Mouse (Mus musculus): ENCODE measurements around the gene Lax1.
A peak's percentile ranks its signal among the peaks of the same experiment; 100 is the strongest.
"Not testable (repeated sequence)": the region's sequence is repeated elsewhere in the genome, so short reads cannot be mapped to it uniquely, and the experiment has no call there.

Lax1 gene

GRCm38 (mm10) chr1:133688301-133688700 lies 1.6 kb downstream of the Lax1 start:
- no peak for DNase-seq

- peak; percentile 46 to 63 for DNase-seq
Observed at GRCm38 (mm10) chr1:133685749-133686519, 4.0 kb downstream of the Lax1 start.

- DNase-seq = no peak
Observed at GRCm38 (mm10) chr1:133671801-133672200, 18.1 kb downstream of the Lax1 start.

- DNase-seq = no peak
Observed at GRCm38 (mm10) chr1:133671266-133671665, 18.6 kb downstream of the Lax1 start.

GRCm38 (mm10) chr1:133670776-133671175 lies 19.1 kb downstream of the Lax1 start:
- no peak for DNase-seq

- no peak for DNase-seq
Observed at GRCm38 (mm10) chr1:133670190-133670589, 19.7 kb downstream of the Lax1 start.

GRCm38 (mm10) chr1:133668618-133669017 lies 21.3 kb downstream of the Lax1 start:
- no peak for DNase-seq

- no peak for DNase-seq
Observed at GRCm38 (mm10) chr1:133667721-133668120, 22.2 kb downstream of the Lax1 start.

- DNase-seq = not testable (repeated sequence)
Observed at GRCm38 (mm10) chr1:133665713-133666112, 24.2 kb downstream of the Lax1 start.

GRCm38 (mm10) chr1:133664203-133664970 lies 25.5 kb downstream of the Lax1 start:
- DNase-seq = no peak

GRCm38 (mm10) chr1:133663427-133663826 lies 26.5 kb downstream of the Lax1 start:
- no peak for DNase-seq

- no peak for DNase-seq
Observed at GRCm38 (mm10) chr1:133662941-133663340, 27.0 kb downstream of the Lax1 start.

- peak; percentile 94 to 96 for DNase-seq
Observed at GRCm38 (mm10) chr1:133661203-133661933, 28.5 kb downstream of the Lax1 start, which contains the start of gene Gm38394. TSS of gene Gm38394 (minus strand) at chr1:133661318.

- DNase-seq = peak; percentile 83
Observed at GRCm38 (mm10) chr1:133660466-133661202, 29.3 kb downstream of the Lax1 start, which contains the start of gene Zbed6. TSS of gene Zbed6 (minus strand) at chr1:133660885.

GRCm38 (mm10) chr1:133658878-133659277 lies 31.0 kb downstream of the Lax1 start:
- DNase-seq = no peak

- no peak for DNase-seq
Observed at GRCm38 (mm10) chr1:133656811-133657210, 33.1 kb downstream of the Lax1 start.

- DNase-seq = no peak
Observed at GRCm38 (mm10) chr1:133653033-133653432, 36.9 kb downstream of the Lax1 start.

- no peak for DNase-seq
Observed at GRCm38 (mm10) chr1:133650288-133651055, 39.4 kb downstream of the Lax1 start.

- DNase-seq = no peak
Observed at GRCm38 (mm10) chr1:133645652-133646051, 44.3 kb downstream of the Lax1 start.

- DNase-seq = no peak
Observed at GRCm38 (mm10) chr1:133641163-133641562, 48.7 kb downstream of the Lax1 start.

GRCm38 (mm10) chr1:133638517-133638916 lies 51.4 kb downstream of the Lax1 start:
- no peak for DNase-seq

GRCm38 (mm10) chr1:133632168-133632567 lies 57.7 kb downstream of the Lax1 start:
- no peak for DNase-seq

Data from lung, postnatal 4 days (tissue).